Mouse (Mus musculus) layer of hippocampus, adult 8-10 months (tissue): ENCODE measurements at regions not wholly inside any gene's neighbourhood (a gene's known extent, or its start where the extent isn't known, plus 50 kb on each side); places are given as distances from the start of the nearest gene placed in this dataset.
A peak's percentile ranks its signal among the peaks of the same experiment; 100 is the strongest.

Experiments
- DNase-seq, 2 experiments: peaks; one replicate each; pipeline ENCODE4 v3.0.0; 2022; ENCODE audit warnings: low spot score in 2 of 2

DNA sequence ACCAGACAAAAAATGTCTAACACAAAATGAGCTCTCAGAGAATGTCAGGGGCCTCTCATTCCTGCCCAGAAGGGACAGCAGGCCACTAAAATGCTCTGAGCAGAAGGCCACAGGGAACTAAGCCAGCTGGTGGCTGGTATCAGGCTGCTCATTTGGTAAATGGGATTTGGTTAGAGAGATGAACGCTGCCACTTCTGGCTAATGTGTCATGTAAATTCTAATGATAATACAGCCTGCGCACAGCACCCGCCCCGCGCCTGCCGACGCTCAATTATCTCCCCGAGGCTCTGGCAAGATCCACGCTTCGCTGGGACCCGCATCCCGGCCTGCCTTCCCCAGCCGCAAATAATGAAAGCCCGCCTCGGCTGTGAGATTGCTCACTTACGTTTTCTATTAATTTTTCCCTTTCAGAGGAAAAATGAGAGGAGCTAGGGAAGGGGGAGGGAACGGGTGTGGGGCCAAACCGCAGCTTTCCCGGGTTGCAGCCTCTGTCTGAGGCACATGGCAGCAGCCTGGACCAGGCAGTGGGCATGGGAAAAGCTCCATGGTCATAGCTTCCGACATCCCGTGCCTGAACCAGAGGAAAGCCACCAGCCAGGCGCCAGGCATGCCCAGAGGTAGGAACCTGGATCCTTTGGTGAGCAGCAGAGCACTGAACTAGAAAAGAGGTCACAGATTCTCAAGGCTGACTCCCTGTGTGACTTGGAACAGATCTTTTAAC, 92.2 kb upstream of the Csf3r start:
- no peak for DNase-seq

DNA sequence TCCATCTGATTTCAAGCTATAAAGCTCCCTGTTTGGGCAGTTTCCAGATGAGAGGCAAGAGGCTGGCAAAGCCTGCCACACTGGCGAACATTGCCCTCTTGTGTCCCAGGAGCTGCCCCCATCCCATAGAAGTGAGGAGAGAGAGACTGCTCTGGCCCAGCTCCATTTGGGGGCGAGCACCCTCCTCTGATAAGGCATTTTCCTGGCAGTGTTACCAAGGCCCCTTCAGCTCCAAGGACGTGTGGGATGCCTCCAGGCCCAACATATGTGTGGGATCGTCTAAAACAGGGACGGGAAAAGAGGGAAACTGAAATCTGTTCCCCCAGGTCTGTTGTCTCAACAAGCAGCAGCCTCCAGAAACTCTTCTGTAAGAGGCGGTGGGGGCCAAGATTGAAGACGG, 88.0 kb upstream of the Csf3r start:
- peak in 1 of 2 experiments; percentile 7 for DNase-seq

DNA sequence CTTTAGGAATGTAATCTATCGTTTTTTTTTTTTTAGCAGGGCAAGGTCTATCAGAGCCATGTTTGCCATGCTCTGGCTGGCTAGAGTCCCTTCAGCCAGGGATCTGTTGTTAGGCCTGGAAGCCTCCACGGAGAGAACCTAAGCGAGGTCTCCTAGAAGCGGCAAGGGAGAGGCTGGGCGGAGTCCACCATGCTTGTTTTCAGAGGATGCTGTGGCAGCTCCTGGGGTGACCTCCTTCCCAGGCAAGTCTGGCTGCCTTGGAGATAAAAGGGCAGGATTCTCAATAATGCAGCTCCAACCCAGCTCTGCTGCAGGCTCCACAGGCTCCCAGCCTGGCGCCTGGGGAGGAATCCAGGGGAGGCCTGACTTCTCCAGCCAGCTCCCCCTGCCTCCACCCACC, 86.2 kb upstream of the Csf3r start:
- DNase-seq = no peak

DNA sequence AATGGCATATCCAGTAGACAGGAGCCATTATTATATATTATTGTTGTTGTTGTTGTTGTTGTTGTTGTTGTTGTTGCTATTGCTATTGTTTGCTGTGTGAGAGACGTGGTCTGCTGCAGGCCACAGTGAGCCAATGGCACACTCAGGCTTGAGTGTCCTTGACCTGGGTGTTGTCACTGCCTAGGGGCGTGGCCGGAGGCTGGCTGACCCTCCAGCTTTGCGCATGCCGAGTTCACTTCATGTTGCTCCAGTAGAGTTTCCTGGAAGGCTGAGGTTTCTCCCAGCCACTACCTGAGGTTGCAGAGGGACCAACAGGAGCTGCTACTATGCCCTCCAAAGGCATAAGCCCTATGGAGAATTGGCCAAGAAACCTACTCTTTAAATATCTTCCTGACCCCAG, 83.1 kb upstream of the Csf3r start:
- DNase-seq = no peak

DNA sequence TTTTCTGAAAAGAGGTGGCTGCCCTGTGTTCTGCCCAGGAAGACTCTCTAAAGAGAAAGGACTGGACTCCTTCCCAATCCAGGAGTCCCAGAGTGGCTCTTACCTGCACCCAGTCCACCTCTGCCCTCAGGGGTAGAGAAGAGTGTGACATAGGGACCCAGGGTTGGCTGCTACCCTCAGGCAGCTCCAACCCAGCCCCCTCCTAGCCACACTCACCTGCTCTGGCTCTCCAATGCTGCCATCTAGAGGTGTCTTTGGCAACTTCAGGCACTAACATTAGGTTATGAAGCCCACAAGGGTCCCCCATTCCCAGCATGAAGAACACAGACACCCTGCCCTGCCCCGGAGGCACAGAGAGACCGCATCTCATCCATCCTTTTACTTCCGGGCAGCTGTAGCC, 82.4 kb upstream of the Csf3r start:
- peak; percentile 24 to 51 for DNase-seq

DNA sequence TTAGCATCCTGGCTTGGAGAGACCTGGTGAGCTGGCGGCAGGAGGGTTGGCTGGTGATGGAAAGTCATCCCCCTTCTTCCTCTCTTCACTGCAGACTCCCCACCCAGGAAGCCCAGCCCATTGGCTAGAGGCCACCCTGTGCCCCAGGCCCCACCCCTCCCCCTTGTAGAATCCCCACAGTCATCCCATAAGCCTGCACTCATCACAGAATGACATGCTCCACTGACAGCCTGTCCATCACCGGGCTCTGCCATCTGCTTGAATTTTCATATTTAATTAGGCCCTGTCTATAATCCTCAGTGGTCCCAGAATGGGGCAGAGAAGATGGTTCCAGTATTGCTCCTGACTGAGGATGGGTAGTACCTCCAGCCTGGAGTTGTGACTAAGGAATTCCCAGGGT, 79.3 kb upstream of the Csf3r start:
- DNase-seq = no peak

DNA sequence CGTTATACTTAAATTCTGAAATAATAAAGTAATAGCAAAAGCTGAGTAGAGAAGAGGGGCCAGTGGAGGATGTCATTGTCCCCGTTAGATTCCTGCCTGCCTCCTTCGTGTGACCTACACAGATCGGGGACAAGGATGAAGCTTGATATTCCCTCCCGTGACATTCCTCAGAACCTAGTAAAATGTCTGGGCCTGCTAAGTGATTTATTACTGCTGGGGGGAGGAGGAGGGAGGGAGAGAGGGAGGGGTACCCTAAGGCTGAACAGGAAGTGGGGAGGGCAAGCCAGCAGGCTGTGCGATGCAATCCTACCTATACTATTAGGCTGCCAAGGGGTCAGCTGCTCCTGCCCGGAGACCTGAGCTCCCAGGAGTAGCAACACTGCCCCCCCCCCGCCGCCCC, 64.9 kb upstream of the Csf3r start:
- DNase-seq = no peak

DNA sequence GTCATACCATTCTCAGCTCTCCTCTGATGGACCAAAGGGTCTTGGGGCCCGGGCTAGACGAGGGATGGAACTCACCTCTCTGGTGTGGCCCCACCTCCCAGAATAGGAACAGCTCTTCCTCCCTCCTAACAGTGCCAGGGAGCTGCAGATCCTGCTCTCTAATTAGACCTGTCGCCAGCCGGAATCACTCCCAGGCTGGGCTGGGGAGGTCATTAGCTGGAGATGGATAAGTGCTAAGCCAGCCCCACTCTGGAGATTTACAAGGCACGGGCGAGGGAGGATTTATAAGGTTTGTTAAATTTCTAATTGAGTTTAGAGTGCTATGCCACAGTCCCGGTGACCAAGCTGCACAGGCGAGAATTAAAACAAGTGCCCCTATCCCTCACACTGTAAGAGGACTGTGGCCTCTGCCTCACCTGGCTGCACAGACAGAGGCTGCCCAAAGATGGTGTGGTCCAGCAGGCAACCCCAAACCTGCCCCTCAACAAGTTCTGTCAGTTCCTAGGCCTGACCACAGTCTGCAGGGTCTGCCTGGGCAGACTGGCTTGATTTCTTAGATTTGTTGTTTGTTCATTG, 63.6 kb upstream of the Csf3r start:
- no peak for DNase-seq

DNA sequence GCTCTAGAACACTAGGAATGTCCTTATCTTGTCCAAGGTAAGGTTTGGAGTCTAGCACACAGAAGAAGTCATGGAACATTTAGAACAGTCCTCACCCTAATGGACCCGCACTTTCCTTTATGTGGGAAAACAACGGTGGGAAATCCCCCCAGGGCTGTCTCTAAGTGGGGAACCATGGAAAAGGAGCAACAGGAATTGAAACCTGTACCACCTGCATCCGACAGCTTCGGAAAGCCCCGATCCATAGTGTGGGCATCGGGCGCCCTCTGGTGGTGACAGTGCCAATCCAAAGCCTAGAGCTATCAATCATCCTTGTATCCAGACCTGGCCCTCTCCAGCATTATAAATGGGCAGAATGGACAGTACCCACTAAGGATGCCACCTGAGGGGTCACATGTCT, 61.7 kb upstream of the Csf3r start:
- peak; percentile 47 to 83 for DNase-seq
